Mouse (Mus musculus) CD4-positive naive resting alpha-beta T cell, adult 57 days (primary cell): ENCODE measurements around the gene Tma16. TPM values are rescaled to one million over a fixed set of nuclear protein-coding genes. Genes with fewer than 3 reads are reported as not detected.

ENCODE experiments used
- total RNA-seq: library from RNA; stranded (reverse); gene quantifications from one replicate; pipeline ENCODE4 v1.2.4, GENCODE M21; 2023

The Tma16 gene
- 19.2 TPM for total RNA-seq

GRCm38 (mm10) chr8:66486084-66486763 is at the start of gene Tma16:
Tma16 (minus strand) TSS chr8:66486530.

GRCm38 (mm10) chr8:66511537-66511936 is 25.2 kb upstream of the Tma16 start, which contains the start of gene Tktl2:
Tktl2 (plus strand) TSS chr8:66511756.

Other genes with a start within 250 kb of the Tma16 start
- gene Tktl2, start 25.2 kb upstream of the Tma16 start, total RNA-seq, result not detected
- gene Npy5r, start 201.6 kb upstream of the Tma16 start, total RNA-seq, result not detected
- gene Npy1r, start 210.7 kb upstream of the Tma16 start, total RNA-seq, result not detected